Mouse (Mus musculus) right cerebral cortex, postnatal 25 days (tissue): ENCODE measurements at regions not wholly inside any gene's neighbourhood (a gene's known extent, or its start where the extent isn't known, plus 50 kb on each side); places are given as distances from the start of the nearest gene placed in this dataset.

Experiments
- DNase-seq: peaks from one replicate; pipeline ENCODE4 v3.0.0; 2022

DNA sequence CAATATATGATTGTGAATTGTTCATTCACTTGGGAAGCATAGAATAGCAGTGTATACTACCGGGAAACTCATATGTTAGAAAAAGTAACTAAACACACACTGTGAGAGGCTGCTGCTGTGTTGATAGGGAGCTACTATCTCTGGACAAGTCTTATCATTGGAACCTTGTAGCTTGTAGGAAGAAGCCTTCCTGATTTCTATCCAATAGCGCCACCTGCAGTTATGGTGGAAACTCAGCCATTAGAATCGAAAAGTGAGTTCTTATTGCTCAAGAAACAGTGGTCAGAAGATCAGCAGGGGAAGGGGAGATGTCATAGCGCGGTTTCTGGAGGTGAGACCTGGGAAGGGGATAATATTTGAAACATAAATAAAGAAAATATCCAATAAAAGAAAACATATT is 1245.1 kb upstream of the Cdh6 start:
- DNase-seq, result peak; percentile 5

DNA sequence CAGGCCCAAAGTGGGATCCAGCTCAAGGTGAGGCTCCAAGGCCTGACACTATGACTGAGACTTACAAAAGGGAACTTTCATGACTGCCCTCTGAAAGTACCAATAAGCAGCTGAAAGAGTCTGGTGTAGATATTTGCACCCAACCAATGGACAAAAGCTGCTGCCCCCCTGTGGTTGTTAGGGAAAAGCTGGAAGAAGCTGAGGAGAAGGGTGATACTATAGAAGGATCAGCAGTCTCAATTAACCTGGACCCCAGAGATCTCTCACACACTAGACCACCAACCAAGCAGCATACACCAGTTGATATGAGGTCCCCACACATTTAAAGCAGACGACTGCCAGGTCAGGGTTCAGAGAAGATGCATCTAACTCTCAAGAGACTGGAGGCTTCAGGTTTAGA is 1211.9 kb upstream of the Cdh6 start:
- DNase-seq, result no peak

DNA sequence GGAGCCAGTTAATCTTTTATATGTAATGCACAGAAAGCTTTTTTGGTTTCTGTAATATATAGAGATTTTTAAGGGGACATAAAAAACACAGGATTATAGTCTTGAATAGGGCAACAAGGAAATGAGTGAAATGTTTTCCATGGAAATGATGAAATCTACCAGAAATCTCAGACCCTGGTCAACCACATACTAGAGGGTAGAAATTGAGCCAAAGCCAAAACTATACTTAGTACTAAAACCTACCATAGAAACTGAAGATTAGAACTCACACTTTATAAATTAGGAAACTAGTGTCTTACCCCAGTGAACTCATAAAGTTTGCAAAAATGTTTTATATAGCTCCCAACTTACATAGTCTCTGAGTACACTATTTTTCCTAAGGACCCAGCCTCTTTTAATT is 1204.9 kb upstream of the Cdh6 start:
- DNase-seq, result no peak
